Mouse (Mus musculus): ENCODE measurements around the gene Csf1. TPM values are rescaled to one million over a fixed set of nuclear protein-coding genes. Genes with fewer than 3 reads are reported as not detected.

Csf1 gene
- total and polyA plus RNA-seq, 2 experiments from 2014 or later = 11.2 to 13.1 TPM

DNA sequence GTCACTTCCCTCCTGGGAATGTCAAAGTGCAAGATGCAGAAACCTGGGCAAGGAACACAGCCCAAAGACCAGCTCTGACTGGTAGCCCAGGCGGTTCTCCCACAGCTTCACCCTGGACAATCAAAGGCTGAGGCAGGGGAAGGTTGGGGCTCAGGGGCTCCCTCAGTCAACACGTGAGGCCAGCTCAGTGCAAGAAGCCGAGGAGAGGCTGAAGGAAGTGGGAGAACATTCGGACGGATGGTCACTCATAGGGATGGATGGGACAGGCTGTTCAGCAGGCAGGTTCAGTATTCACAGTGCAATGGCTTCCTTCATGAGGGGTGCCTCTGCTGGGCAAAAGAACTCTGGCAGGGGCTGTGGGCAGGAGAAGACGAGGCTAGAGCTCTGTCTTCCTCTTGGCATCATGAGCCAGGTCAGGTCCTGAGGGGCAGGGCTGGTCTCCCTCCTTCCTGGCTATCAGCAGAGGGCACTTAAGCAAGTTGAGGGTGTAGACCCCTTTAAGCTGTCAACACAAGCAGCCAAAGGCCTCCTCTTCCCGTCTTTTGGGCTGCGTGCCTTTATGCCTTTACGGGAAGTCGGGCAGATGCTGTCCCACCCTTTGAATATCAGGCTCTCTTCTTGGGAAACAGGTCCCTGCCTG is 18.1 kb downstream of the Csf1 start:
- Histone ChIP-seq H3K27me3 (ENCODE audit: insufficient read depth, low read length) (no peaks in the 10 kb centered on the region), H3K9me3 (ENCODE audit: low read length) (no peaks in the 10 kb centered on the region), H3K4me1 (ENCODE audit: insufficient read depth, low read length) (peaks cover 18% of the 10 kb centered on the region), H3K27ac (peak overlapping the region; percentile 67; the same call in 1 of the 2 replicates), H3K9ac (replicated peaks; ENCODE audit: low read length) (no peak overlapping the region), H3K4me3 (ENCODE audit: low read length) (no peak overlapping the region), H3K36me3 (ENCODE audit: insufficient read depth, low read length) (peaks cover 3% of the 10 kb centered on the region; the same call in 1 of the 2 replicates), H3K4me2 (ENCODE audit: low read depth, low read length) (no peak overlapping the region)
- no peak for DNase-seq (ENCODE audit: low spot score)
- TF ChIP-seq CTCF (IDR thresholded peaks at IDR 0.05; ENCODE audit: low read depth) = no peak
- 90% methylated on average over 10 of the region's 10 CpGs for WGBS
- ATAC-seq = no peak

GRCm38 (mm10) chr3:107741387-107741786 is 18.9 kb downstream of the Csf1 start:
- Histone ChIP-seq H3K4me3 (ENCODE audit: low read length) (no peak overlapping the region), H3K9ac (replicated peaks; ENCODE audit: low read length) (no peak overlapping the region), H3K4me2 (ENCODE audit: low read depth, low read length) (no peak overlapping the region), H3K9me3 (ENCODE audit: low read length) (no peaks in the 10 kb centered on the region), H3K4me1 (ENCODE audit: insufficient read depth, low read length) (peaks cover 18% of the 10 kb centered on the region), H3K27ac (peak overlapping the region; percentile 67; the same call in 1 of the 2 replicates), H3K36me3 (ENCODE audit: insufficient read depth, low read length) (peaks cover 3% of the 10 kb centered on the region; the same call in 1 of the 2 replicates), H3K27me3 (ENCODE audit: insufficient read depth, low read length) (no peaks in the 10 kb centered on the region)
- no peak for ATAC-seq
- no peak for TF ChIP-seq CTCF (IDR thresholded peaks at IDR 0.05; ENCODE audit: low read depth)
- DNase-seq (ENCODE audit: low spot score) = no peak

DNA sequence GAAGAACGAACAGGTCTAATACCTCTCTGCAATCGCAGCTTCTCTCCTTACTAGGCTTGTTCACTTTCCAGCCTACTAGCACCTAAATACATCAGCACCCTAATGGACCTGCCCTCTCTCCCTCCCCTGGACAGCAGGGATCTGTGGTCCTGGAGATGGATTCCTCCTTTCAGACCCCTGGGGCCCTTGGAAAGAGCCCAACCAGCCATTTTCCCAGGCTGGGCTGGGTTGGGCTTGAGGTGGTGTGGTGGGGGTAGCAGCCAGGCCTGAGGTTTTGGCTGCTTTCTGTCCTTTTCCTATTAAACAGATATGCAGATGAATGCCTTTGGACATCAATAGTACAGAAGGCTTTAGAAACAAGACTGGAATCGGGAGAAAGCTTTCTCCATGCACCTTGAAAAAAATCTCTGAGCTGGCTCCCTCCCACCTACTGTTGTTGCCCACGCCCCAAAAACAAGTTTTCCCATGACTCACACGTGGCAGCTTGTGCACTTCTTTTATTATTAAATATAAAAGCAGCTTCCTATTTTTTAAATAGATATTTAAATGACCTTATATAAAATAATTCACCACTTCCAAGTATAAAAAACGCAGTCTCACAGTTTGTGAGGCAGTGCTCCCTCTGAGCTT is 19.6 kb downstream of the Csf1 start:
- DNase-seq (ENCODE audit: low spot score) (peak; percentile 85), ATAC-seq (peak; percentile 89)
- no peaks in the 10 kb centered on the region for H3K9me3 ChIP-seq (ENCODE audit: low read length)
- 9% methylated on average over 6 of the region's 6 CpGs for WGBS
- no peaks in the 10 kb centered on the region for H3K27me3 ChIP-seq (ENCODE audit: insufficient read depth, low read length)
- TF ChIP-seq CTCF (IDR thresholded peaks at IDR 0.05; ENCODE audit: low read depth) = no peak
- no peaks in the 10 kb centered on the region for H3K36me3 ChIP-seq (ENCODE audit: insufficient read depth, low read length)
- H3K9ac ChIP-seq (replicated peaks; ENCODE audit: low read length) = no peak overlapping the region
- H3K4me1 ChIP-seq (ENCODE audit: insufficient read depth, low read length) = peaks cover 18% of the 10 kb centered on the region
- no peak overlapping the region for H3K4me3 ChIP-seq (ENCODE audit: low read length)
- peak overlapping the region; percentile 67 for H3K27ac ChIP-seq
- no peak overlapping the region for H3K4me2 ChIP-seq (ENCODE audit: low read depth, low read length)

DNA sequence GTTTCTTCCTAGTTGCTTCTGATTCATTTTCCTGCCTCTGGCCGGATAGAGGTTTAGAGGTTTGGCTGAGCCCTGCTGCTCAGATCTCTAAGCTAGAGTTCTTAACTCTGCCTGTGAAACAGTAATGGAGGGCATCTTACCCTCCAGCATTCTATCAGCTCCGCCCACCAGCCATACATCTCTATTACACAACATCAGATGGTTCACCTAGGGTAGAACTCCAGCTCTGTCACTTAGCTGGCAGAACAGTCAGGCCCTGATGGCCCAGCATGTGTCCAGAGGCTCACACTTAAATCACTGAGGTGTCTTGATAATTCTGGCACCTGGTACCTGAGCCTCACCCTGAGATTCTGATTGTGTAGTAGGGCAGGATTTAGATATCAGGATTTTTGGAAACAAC is 20.3 kb downstream of the Csf1 start:
- no peak overlapping the region for H3K4me3 ChIP-seq (ENCODE audit: low read length)
- H3K9me3 ChIP-seq (ENCODE audit: low read length) = no peaks in the 10 kb centered on the region
- no peak overlapping the region for H3K9ac ChIP-seq (replicated peaks; ENCODE audit: low read length)
- H3K27ac ChIP-seq = peak overlapping the region; percentile 67; the same call in 1 of the 2 replicates
- DNase-seq (ENCODE audit: low spot score) (no peak), ATAC-seq (no peak)
- H3K4me1 ChIP-seq (ENCODE audit: insufficient read depth, low read length) = peaks cover 18% of the 10 kb centered on the region
- H3K4me2 ChIP-seq (ENCODE audit: low read depth, low read length) = no peak overlapping the region
- no peaks in the 10 kb centered on the region for H3K27me3 ChIP-seq (ENCODE audit: insufficient read depth, low read length)
- WGBS = 78% methylated on average over 2 of the region's 2 CpGs
- no peak for TF ChIP-seq CTCF (IDR thresholded peaks at IDR 0.05; ENCODE audit: low read depth)
- no peaks in the 10 kb centered on the region for H3K36me3 ChIP-seq (ENCODE audit: insufficient read depth, low read length)

- Histone ChIP-seq H3K36me3 (ENCODE audit: insufficient read depth, low read length) (no peaks in the 10 kb centered on the region), H3K27me3 (ENCODE audit: insufficient read depth, low read length) (no peaks in the 10 kb centered on the region), H3K4me2 (ENCODE audit: low read depth, low read length) (no peak overlapping the region), H3K4me1 (ENCODE audit: insufficient read depth, low read length) (peaks cover 18% of the 10 kb centered on the region), H3K27ac (peak overlapping the region; percentile 67; the same call in 1 of the 2 replicates), H3K9ac (replicated peaks; ENCODE audit: low read length) (no peak overlapping the region), H3K9me3 (ENCODE audit: low read length) (no peaks in the 10 kb centered on the region), H3K4me3 (ENCODE audit: low read length) (no peak overlapping the region)
- DNase-seq (ENCODE audit: low spot score) (no peak), ATAC-seq (no peak)
- WGBS = 78% methylated on average over 3 of the region's 3 CpGs
- no peak for TF ChIP-seq CTCF (IDR thresholded peaks at IDR 0.05; ENCODE audit: low read depth)
Measured at GRCm38 (mm10) chr3:107739456-107739855, 20.8 kb downstream of the Csf1 start.

DNA sequence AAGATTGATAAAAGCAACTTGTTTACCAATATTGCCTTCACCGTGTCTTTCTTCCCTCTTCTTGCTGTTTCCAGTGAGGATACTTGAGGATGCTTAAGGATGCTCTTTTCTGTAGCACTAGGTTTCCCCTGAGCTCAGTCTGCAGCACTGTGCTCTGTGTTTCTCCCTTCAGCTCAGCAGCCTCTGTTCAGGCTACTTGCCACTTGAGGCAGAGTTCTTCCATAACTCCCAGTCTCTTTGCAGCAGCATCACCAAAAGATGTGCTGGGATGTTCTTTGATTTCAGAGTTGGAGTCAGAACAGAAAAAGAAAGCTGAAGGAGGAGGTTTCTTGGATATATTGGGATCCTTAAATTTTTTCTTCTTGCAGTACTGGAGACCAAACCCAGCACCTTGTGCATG is 21.6 kb downstream of the Csf1 start:
- TF ChIP-seq CTCF (IDR thresholded peaks at IDR 0.05; ENCODE audit: low read depth) = peak; percentile 33; the same call in 1 of the 2 replicates

More for the DNA sequence above, 21.6 kb downstream of the Csf1 start:
- ATAC-seq = no peak
- no peak overlapping the region for H3K4me2 ChIP-seq (ENCODE audit: low read depth, low read length)
- peaks cover 18% of the 10 kb centered on the region for H3K4me1 ChIP-seq (ENCODE audit: insufficient read depth, low read length)
- no peaks in the 10 kb centered on the region for H3K36me3 ChIP-seq (ENCODE audit: insufficient read depth, low read length)
- H3K9ac ChIP-seq (replicated peaks; ENCODE audit: low read length) = no peak overlapping the region
- WGBS = 81% methylated on average over 1 of the region's 1 CpGs
- no peaks in the 10 kb centered on the region for H3K27me3 ChIP-seq (ENCODE audit: insufficient read depth, low read length)
- DNase-seq (ENCODE audit: low spot score) = no peak
- no peak overlapping the region for H3K4me3 ChIP-seq (ENCODE audit: low read length)
- no peak overlapping the region for H3K27ac ChIP-seq
- no peaks in the 10 kb centered on the region for H3K9me3 ChIP-seq (ENCODE audit: low read length)

Measured in hindbrain, postnatal 0 days (tissue).